Mouse (Mus musculus): ENCODE measurements around the gene Sox5.

The Sox5 gene

GRCm38 (mm10) chr6:144082297-144082696, 699.5 kb downstream of the Sox5 start:
- POLR2A ChIA-PET = no interaction called here

GRCm38 (mm10) chr6:144077826-144078225, 704.0 kb downstream of the Sox5 start:
- ChIA-PET POLR2A (no interaction called here), CTCF (no interaction called here)

More at GRCm38 (mm10) chr6:144082297-144082696, 699.5 kb downstream of the Sox5 start:
- CTCF ChIA-PET = no interaction called here

GRCm38 (mm10) chr6:144076376-144076775, 705.4 kb downstream of the Sox5 start:
- CTCF ChIA-PET = interaction anchor here in 1 of 4 experiments (0.7 kb wide), 1 partner anchor 236 kb away, joined by 6 read pairs; no protein-coding TSS in a partner anchor
- POLR2A ChIA-PET = no interaction called here

- ChIA-PET CTCF (no interaction called here), POLR2A (interaction anchor here in 1 of 4 experiments (0.6 kb wide), 1 partner anchor 1515 kb away, joined by 5 read pairs; no protein-coding TSS in a partner anchor)
These were observed 706.3 kb downstream of the Sox5 start for GRCm38 (mm10) chr6:144075327-144075941.

GRCm38 (mm10) chr6:144074826-144075225, 707.0 kb downstream of the Sox5 start:
- CTCF ChIA-PET = no interaction called here

GRCm38 (mm10) chr6:144070461-144070860, 711.3 kb downstream of the Sox5 start:
- POLR2A ChIA-PET = no interaction called here
- CTCF ChIA-PET = no interaction called here

More at GRCm38 (mm10) chr6:144074826-144075225, 707.0 kb downstream of the Sox5 start:
- POLR2A ChIA-PET = no interaction called here

- CTCF ChIA-PET = no interaction called here
These were observed 714.3 kb downstream of the Sox5 start for GRCm38 (mm10) chr6:144067491-144067890.

GRCm38 (mm10) chr6:144062428-144062827, 719.3 kb downstream of the Sox5 start:
- ChIA-PET CTCF (no interaction called here), POLR2A (interaction anchor here in 1 of 4 experiments (0.7 kb wide), 1 partner anchor 570 kb away, joined by 3 read pairs; no protein-coding TSS in a partner anchor)

More at GRCm38 (mm10) chr6:144067491-144067890, 714.3 kb downstream of the Sox5 start:
- POLR2A ChIA-PET = no interaction called here

- ChIA-PET POLR2A (no interaction called here), CTCF (no interaction called here)
These were observed 720.0 kb downstream of the Sox5 start for GRCm38 (mm10) chr6:144061814-144062213.

GRCm38 (mm10) chr6:144057098-144057632, 724.6 kb downstream of the Sox5 start:
- POLR2A ChIA-PET = no interaction called here
- CTCF ChIA-PET = no interaction called here

- POLR2A ChIA-PET = no interaction called here
These were observed 725.3 kb downstream of the Sox5 start for GRCm38 (mm10) chr6:144056252-144057097.

GRCm38 (mm10) chr6:144052487-144052886, 729.3 kb downstream of the Sox5 start:
- POLR2A ChIA-PET = no interaction called here
- CTCF ChIA-PET = no interaction called here

More at GRCm38 (mm10) chr6:144056252-144057097, 725.3 kb downstream of the Sox5 start:
- CTCF ChIA-PET = no interaction called here

GRCm38 (mm10) chr6:144051316-144051715, 730.5 kb downstream of the Sox5 start:
- ChIA-PET POLR2A (no interaction called here), CTCF (no interaction called here)

GRCm38 (mm10) chr6:144048201-144048924, 733.4 kb downstream of the Sox5 start:
- CTCF ChIA-PET = no interaction called here
- POLR2A ChIA-PET = no interaction called here

- POLR2A ChIA-PET = no interaction called here
- CTCF ChIA-PET = interaction anchor here in 2 of 4 experiments (0.6 to 0.7 kb wide), 2 partner anchors 131 to 1005 kb away, joined by 3 read pairs; no protein-coding TSS in a partner anchor
These were observed 736.3 kb downstream of the Sox5 start for GRCm38 (mm10) chr6:144045503-144045902.

- CTCF ChIA-PET = no interaction called here
- POLR2A ChIA-PET = no interaction called here
These were observed 737.4 kb downstream of the Sox5 start for GRCm38 (mm10) chr6:144044381-144044780.

GRCm38 (mm10) chr6:144042936-144043335, 738.8 kb downstream of the Sox5 start:
- CTCF ChIA-PET = interaction anchor here in 2 of 4 experiments (0.7 kb wide), 3 partner anchors 60 to 1556 kb away, joined by 3 to 10 read pairs (median 5); no protein-coding TSS in a partner anchor
- POLR2A ChIA-PET = no interaction called here

- ChIA-PET POLR2A (interaction anchor here in 1 of 4 experiments (0.6 kb wide), 1 partner anchor 1064 kb away, joined by 3 read pairs; no protein-coding TSS in a partner anchor), CTCF (interaction anchor here in 1 of 4 experiments (1.0 kb wide), 1 partner anchor 577 kb away, joined by 3 read pairs; no protein-coding TSS in a partner anchor)
These were observed 739.8 kb downstream of the Sox5 start for GRCm38 (mm10) chr6:144041941-144042340.

GRCm38 (mm10) chr6:144041188-144041587, 740.6 kb downstream of the Sox5 start:
- POLR2A ChIA-PET = interaction anchor here in 1 of 4 experiments (0.6 kb wide), 1 partner anchor 402 kb away, joined by 3 read pairs; no protein-coding TSS in a partner anchor
- CTCF ChIA-PET = interaction anchor here in 1 of 4 experiments (1.0 kb wide), 1 partner anchor 577 kb away, joined by 3 read pairs; no protein-coding TSS in a partner anchor
